Mouse (Mus musculus): Measurements from ENCODE around the gene Spata32. TPM values are rescaled to one million over a fixed set of nuclear protein-coding genes. Genes with fewer than 3 reads are reported as not detected.

The Spata32 gene
- polyA plus RNA-seq, 1 experiment from 2014 or later = 0.17 TPM

GRCm38 (mm10) chr11:103244856-103245255 lies 26.6 kb upstream of the Spata32 start:
- no peak for ATAC-seq (ENCODE audit: low read depth)
- Histone ChIP-seq H3K9me3 (no peaks in the 10 kb centered on the region), H3K4me2 (no peak overlapping the region), H3K9ac (no peak overlapping the region), H3K4me3 (no peak overlapping the region), H3K36me3 (peaks cover 6% of the 10 kb centered on the region), H3K4me1 (replicated peaks) (peaks cover 60% of the 10 kb centered on the region), H3K27me3 (no peaks in the 10 kb centered on the region), H3K27ac (replicated peaks) (peak overlapping the region; percentile 54; the same call in 1 of the 2 replicates)
- 81% methylated on average over 4 of the region's 4 CpGs for WGBS

GRCm38 (mm10) chr11:103240740-103241139 lies 22.5 kb upstream of the Spata32 start:
- Histone ChIP-seq H3K9me3 (no peaks in the 10 kb centered on the region), H3K27me3 (no peaks in the 10 kb centered on the region), H3K36me3 (peaks cover 45% of the 10 kb centered on the region), H3K4me3 (no peak overlapping the region), H3K9ac (no peak overlapping the region), H3K4me2 (no peak overlapping the region), H3K27ac (replicated peaks) (no peak overlapping the region), H3K4me1 (replicated peaks) (peaks cover 24% of the 10 kb centered on the region)
- ATAC-seq (ENCODE audit: low read depth) = no peak
- 59% methylated on average over 7 of the region's 7 CpGs for WGBS

- H3K9ac ChIP-seq = no peak overlapping the region
- H3K36me3 ChIP-seq = peaks cover 48% of the 10 kb centered on the region
- no peaks in the 10 kb centered on the region for H3K27me3 ChIP-seq
- WGBS = 78% methylated on average over 9 of the region's 9 CpGs
- no peak overlapping the region for H3K4me3 ChIP-seq
- peaks cover 13% of the 10 kb centered on the region for H3K4me1 ChIP-seq (replicated peaks)
- H3K4me2 ChIP-seq = no peak overlapping the region
- H3K27ac ChIP-seq (replicated peaks) = no peak overlapping the region
- no peak for ATAC-seq (ENCODE audit: low read depth)
- H3K9me3 ChIP-seq = no peaks in the 10 kb centered on the region
Observed at GRCm38 (mm10) chr11:103237757-103238156, 19.5 kb upstream of the Spata32 start.

- Histone ChIP-seq H3K9me3 (no peaks in the 10 kb centered on the region), H3K36me3 (peaks cover 48% of the 10 kb centered on the region), H3K9ac (no peak overlapping the region), H3K27ac (replicated peaks) (no peak overlapping the region), H3K27me3 (no peaks in the 10 kb centered on the region), H3K4me3 (no peak overlapping the region), H3K4me1 (replicated peaks) (peaks cover 11% of the 10 kb centered on the region), H3K4me2 (no peak overlapping the region)
- 85% methylated on average over 10 of the region's 10 CpGs for WGBS
- ATAC-seq (ENCODE audit: low read depth) = no peak
Observed at GRCm38 (mm10) chr11:103236903-103237302, 18.7 kb upstream of the Spata32 start.

- Histone ChIP-seq H3K4me1 (replicated peaks) (peaks cover 6% of the 10 kb centered on the region), H3K27ac (replicated peaks) (no peak overlapping the region), H3K36me3 (peaks cover 51% of the 10 kb centered on the region), H3K4me3 (no peak overlapping the region), H3K4me2 (no peak overlapping the region), H3K9me3 (no peaks in the 10 kb centered on the region), H3K9ac (no peak overlapping the region), H3K27me3 (no peaks in the 10 kb centered on the region)
- WGBS = 81% methylated on average over 6 of the region's 6 CpGs
- no peak for ATAC-seq (ENCODE audit: low read depth)
Observed at GRCm38 (mm10) chr11:103236431-103236830, 18.2 kb upstream of the Spata32 start.

- Histone ChIP-seq H3K27me3 (no peaks in the 10 kb centered on the region), H3K4me3 (no peak overlapping the region), H3K4me2 (no peak overlapping the region), H3K9ac (no peak overlapping the region), H3K4me1 (replicated peaks) (peaks cover 2% of the 10 kb centered on the region; the same call in 1 of the 2 replicates), H3K27ac (replicated peaks) (peak overlapping the region; percentile 2; the same call in 1 of the 2 replicates), H3K36me3 (peaks cover 57% of the 10 kb centered on the region), H3K9me3 (no peaks in the 10 kb centered on the region)
- no peak for ATAC-seq (ENCODE audit: low read depth)
- 78% methylated on average over 11 of the region's 11 CpGs for WGBS
Observed at GRCm38 (mm10) chr11:103235702-103236101, 17.5 kb upstream of the Spata32 start.

GRCm38 (mm10) chr11:103234447-103234846 lies 16.2 kb upstream of the Spata32 start:
- WGBS = 77% methylated on average over 1 of the region's 1 CpGs
- Histone ChIP-seq H3K36me3 (peaks cover 60% of the 10 kb centered on the region), H3K4me2 (no peak overlapping the region), H3K9ac (no peak overlapping the region), H3K27me3 (no peaks in the 10 kb centered on the region), H3K9me3 (no peaks in the 10 kb centered on the region), H3K27ac (replicated peaks) (no peak overlapping the region), H3K4me3 (no peak overlapping the region), H3K4me1 (replicated peaks) (no peaks in the 10 kb centered on the region)
- ATAC-seq (ENCODE audit: low read depth) = no peak

GRCm38 (mm10) chr11:103232966-103233365 lies 14.7 kb upstream of the Spata32 start:
- WGBS = 36% methylated on average over 7 of the region's 7 CpGs
- peaks cover 58% of the 10 kb centered on the region for H3K36me3 ChIP-seq
- no peak overlapping the region for H3K9ac ChIP-seq

GRCm38 (mm10) chr11:103231367-103231766 lies 13.1 kb upstream of the Spata32 start:
- ATAC-seq (ENCODE audit: low read depth) = no peak
- H3K4me2 ChIP-seq = no peak overlapping the region
- H3K9ac ChIP-seq = no peak overlapping the region
- H3K27me3 ChIP-seq = no peaks in the 10 kb centered on the region
- H3K27ac ChIP-seq (replicated peaks) = no peak overlapping the region
- H3K9me3 ChIP-seq = no peaks in the 10 kb centered on the region
- WGBS = 94% methylated on average over 7 of the region's 7 CpGs
- no peak overlapping the region for H3K4me3 ChIP-seq
- peaks cover 56% of the 10 kb centered on the region for H3K36me3 ChIP-seq
- H3K4me1 ChIP-seq (replicated peaks) = no peaks in the 10 kb centered on the region

More at GRCm38 (mm10) chr11:103232966-103233365, 14.7 kb upstream of the Spata32 start:
- Histone ChIP-seq H3K4me2 (no peak overlapping the region), H3K9me3 (no peaks in the 10 kb centered on the region), H3K27me3 (no peaks in the 10 kb centered on the region), H3K27ac (replicated peaks) (no peak overlapping the region), H3K4me3 (no peak overlapping the region), H3K4me1 (replicated peaks) (no peaks in the 10 kb centered on the region)
- ATAC-seq (ENCODE audit: low read depth) = no peak

GRCm38 (mm10) chr11:103230626-103231025 lies 12.4 kb upstream of the Spata32 start:
- no peak for ATAC-seq (ENCODE audit: low read depth)
- no peaks in the 10 kb centered on the region for H3K4me1 ChIP-seq (replicated peaks)
- H3K27me3 ChIP-seq = no peaks in the 10 kb centered on the region
- no peak overlapping the region for H3K4me3 ChIP-seq
- H3K27ac ChIP-seq (replicated peaks) = no peak overlapping the region
- H3K9me3 ChIP-seq = no peaks in the 10 kb centered on the region
- 91% methylated on average over 19 of the region's 19 CpGs for WGBS
- H3K9ac ChIP-seq = no peak overlapping the region
- H3K4me2 ChIP-seq = no peak overlapping the region
- H3K36me3 ChIP-seq = peaks cover 56% of the 10 kb centered on the region

GRCm38 (mm10) chr11:103229608-103230007 lies 11.4 kb upstream of the Spata32 start:
- no peaks in the 10 kb centered on the region for H3K9me3 ChIP-seq
- H3K27ac ChIP-seq (replicated peaks) = no peak overlapping the region
- 97% methylated on average over 2 of the region's 2 CpGs for WGBS
- H3K36me3 ChIP-seq = peaks cover 64% of the 10 kb centered on the region
- no peak overlapping the region for H3K4me3 ChIP-seq
- H3K27me3 ChIP-seq = no peaks in the 10 kb centered on the region
- H3K9ac ChIP-seq = no peak overlapping the region
- no peaks in the 10 kb centered on the region for H3K4me1 ChIP-seq (replicated peaks)
- ATAC-seq (ENCODE audit: low read depth) = no peak
- H3K4me2 ChIP-seq = no peak overlapping the region

- 65% methylated on average over 18 of the region's 18 CpGs for WGBS
- Histone ChIP-seq H3K9me3 (no peaks in the 10 kb centered on the region), H3K36me3 (peaks cover 78% of the 10 kb centered on the region), H3K9ac (no peak overlapping the region), H3K27me3 (0 out of 2 replicates have a peak, but pooled peaks cover 6% of the 10 kb centered on the region), H3K4me1 (replicated peaks) (no peaks in the 10 kb centered on the region), H3K27ac (replicated peaks) (no peak overlapping the region), H3K4me2 (no peak overlapping the region), H3K4me3 (no peak overlapping the region)
- no peak for ATAC-seq (ENCODE audit: low read depth)
Observed at GRCm38 (mm10) chr11:103223951-103224456, 5.8 kb upstream of the Spata32 start.

- no peak for ATAC-seq (ENCODE audit: low read depth)
- Histone ChIP-seq H3K27ac (replicated peaks) (no peak overlapping the region), H3K4me2 (no peak overlapping the region), H3K9me3 (no peaks in the 10 kb centered on the region), H3K27me3 (0 out of 2 replicates have a peak, but pooled peaks cover 7% of the 10 kb centered on the region), H3K36me3 (peaks cover 73% of the 10 kb centered on the region), H3K9ac (no peak overlapping the region), H3K4me3 (no peak overlapping the region), H3K4me1 (replicated peaks) (peaks cover 3% of the 10 kb centered on the region)
- 92% methylated on average over 10 of the region's 10 CpGs for WGBS
Observed at GRCm38 (mm10) chr11:103223444-103223843, 5.2 kb upstream of the Spata32 start.
